Mouse (Mus musculus) spleen, postnatal 10 days (tissue): ENCODE results near the gene Zfp993.
"Not testable (repeated sequence)": the region's sequence is repeated elsewhere in the genome, so short reads cannot be mapped to it uniquely, and the experiment has no call there.

Experiments
- DNase-seq, 2 experiments: peaks; one replicate each; pipeline ENCODE4 v3.0.0; 2021 to 2022; ENCODE audit warnings: low spot score in 2 of 2

Gene Zfp993

DNA sequence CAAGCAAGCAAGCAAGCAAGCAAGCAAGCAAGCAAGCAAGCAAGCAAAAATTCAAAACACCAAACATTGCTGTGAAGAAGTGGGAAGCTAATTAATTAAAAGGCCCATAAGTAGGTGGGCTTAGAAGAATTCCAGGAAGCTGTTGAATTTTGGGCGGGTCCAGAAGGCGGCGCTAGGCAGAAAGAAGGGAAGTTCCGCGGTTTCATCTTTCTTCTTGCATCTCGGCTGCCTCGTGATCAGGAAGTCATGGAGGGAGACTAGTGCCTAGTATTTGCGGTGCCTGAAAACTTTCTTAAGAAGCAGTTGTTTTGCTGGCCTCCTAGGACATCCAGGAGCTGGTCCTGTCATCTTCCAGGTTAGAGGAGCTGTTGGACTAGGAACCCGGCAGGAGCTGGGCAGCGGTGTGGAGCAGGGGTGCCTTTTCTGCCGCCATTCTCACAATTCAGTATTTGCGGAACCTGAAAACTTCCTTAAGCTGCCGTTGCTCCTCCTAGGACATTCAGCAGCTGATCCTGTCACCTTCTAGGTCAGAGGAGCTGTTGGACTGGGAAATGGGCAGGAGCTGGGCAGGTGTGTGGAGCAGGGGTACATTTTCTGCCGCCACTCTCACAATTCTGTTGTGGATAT lies at the start of gene Zfp993:
TSS of gene Zfp993 (plus strand) at position 188 of the 627 bp plus-strand sequence.
- DNase-seq, result not testable (repeated sequence)

DNA sequence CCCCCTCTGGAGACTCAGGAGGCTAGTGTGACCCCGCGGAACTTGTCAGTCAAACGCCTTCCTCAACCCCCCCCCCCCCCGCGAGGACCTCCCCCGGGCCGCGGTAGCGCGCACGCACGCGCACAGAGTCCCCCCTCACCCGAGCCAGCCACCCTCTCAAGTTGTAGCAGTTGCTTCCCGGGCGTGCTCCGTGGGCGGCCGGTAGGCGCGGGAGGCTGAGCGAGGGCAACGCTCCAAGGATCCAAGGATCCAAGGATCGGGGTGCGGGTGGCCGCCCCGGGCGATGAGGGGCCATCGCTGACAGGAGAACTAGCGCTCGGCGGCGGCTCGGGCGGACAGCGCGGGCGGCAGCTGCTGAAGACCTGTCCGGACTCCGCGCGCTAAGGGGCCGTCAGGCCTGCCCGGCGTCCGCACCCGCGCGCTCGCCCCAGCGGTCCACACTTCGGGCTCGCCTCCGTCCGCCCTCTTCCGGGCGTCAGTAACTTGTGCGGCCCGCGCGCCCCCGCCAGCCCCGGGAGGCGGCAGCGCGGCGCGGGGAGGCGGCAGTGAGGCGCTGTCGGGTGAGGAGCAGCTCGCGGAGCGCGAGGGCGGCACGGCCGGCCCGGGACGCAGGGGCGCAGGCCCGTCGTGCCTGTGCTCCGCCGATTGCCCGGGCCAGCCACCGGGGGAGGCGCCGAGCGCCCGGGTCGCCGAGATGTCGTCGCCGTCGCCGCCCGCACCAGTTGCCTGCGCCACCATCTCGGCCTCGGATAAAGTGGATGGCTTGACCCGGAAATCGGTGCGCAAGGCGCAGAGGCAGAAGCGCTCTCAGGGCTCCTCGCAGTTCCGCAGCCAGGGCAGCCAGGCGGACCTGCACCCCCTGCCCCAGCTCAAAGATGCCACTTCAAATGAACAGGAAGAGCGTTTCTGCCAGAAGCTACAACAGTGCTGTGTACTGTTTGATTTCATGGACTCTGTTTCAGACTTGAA lies 30.6 kb upstream of the Zfp993 start:
- DNase-seq, result not testable (repeated sequence)

DNA sequence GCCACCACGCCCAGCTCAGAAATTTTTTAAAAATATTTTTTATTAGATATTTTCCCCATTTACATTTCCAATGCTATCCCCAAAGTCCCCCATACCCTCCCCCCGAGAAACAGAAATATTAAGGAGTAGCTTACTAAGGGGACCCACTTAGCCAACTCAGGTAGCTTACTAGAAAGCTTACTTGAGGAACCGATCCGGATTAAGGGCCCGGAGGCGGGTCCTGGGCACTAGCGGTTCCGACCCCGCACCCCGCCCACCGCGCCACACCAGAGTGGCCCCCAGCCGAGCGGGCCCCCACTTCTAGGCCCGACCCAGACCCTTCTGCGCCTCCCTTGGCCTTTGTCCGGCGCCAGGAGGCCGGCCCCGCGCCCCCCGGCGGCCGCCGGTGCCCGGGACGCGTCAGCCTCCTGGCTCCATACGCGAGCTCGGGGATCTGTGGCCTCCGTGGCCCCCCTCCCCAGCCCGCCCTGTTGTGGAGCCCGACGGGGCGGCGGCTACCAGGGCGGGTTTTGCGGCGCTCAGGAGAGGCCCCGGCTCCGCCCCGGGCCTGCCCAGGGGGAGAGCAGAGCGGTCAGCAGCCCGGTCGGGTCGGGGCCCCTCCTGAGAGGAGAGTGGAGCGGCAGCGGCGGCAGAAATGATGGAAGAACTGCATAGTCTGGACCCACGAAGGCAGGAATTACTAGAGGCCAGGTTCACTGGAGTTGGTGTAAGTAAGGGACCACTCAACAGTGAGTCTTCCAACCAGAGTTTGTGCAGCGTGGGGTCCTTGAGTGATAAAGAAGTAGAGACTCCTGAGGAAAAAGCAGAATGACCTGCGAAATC lies 7.0 kb upstream of the Zfp993 start:
- DNase-seq, result not testable (repeated sequence)

DNA sequence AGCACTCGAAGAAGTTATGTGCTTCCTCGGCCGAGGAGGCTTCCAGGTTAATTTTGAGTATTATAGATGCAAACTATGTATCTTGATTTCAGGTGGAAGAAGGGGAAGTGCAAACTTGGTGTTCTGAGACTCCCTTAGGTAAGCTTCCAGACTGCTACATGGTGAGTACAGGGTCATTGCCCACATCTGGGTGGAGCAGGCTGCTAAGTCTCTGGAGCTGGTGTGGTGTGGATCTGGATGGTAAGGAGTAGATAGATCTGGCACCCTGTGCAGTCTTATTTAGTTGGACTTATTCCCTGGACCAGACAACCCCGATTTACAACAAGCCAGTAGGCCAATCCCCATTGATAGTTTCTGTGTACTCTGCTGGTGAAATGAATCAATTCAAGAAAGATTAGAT lies 33.6 kb downstream of the Zfp993 start:
- not testable (repeated sequence) for DNase-seq

DNA sequence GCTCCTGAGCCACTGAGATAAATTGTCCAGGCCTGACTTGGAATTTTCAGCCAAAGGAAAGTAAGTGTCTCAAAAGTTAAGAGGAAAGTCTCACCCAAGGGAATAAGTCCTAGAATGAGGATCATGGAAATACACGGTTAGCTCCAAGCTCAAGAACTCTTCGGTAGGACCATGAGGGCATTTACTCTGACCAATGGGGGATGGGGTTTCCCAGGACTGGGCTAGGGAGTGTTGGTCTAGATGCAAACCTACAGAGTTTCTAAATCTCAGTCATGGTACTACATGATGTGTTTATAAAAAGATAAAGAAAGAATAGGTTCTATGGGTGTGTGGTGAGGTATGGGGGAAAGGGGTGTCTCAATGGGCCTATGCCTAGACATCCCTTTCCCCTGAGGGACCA lies 38.9 kb downstream of the Zfp993 start:
- not testable (repeated sequence) for DNase-seq

DNA sequence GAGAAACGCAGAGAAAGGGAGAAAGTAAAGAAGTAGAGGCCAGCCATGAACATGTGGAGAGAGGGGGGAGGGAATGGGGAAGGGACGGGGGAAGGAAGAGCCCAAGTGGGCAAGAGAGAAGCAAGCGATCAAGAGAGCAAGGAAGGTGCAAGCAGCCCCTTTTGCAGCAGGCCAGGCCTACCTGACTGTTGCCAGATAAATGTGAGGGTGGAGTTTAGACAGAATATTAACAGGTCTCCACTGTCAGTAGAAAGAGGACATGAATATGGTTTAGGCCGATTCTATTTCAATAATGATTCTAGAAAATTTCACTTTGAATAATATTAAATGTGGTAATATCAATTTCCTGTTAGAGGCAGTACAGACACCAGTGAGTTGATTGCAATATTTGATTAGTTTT lies 39.4 kb downstream of the Zfp993 start:
- not testable (repeated sequence) for DNase-seq

DNA sequence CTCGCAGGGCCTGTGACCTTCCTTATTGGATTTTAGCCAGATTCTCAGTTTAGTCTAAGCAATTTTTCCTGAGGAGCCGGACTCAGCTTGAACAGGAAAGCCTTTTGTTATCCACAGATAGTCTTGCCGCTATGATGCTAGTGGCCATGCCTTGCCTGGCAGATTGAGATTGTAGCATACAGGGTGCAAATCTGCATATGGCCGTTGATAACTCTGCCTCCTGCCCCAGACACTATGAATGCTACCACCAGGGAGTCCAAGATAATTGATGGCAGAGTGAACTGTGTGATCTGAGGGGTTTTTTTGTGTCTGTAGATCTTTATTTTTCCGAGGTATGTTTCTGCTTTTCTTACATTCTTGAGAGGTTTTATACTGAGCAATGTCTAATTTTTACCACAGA lies 39.9 kb downstream of the Zfp993 start:
- not testable (repeated sequence) for DNase-seq
